Mouse (Mus musculus) limb, embryonic 11.5 days (tissue): ENCODE measurements around the gene Mmp17. TPM values are rescaled to one million over a fixed set of nuclear protein-coding genes. Genes with fewer than 3 reads are reported as not detected.

Source experiments
- ATAC-seq: fragments of 200-750 bp; cut with Nextera tagmentation; 2 replicates; pipeline ENCODE4 v1.8.0; 2017; ENCODE audit warnings: low read depth; ENCODE audit not compliant: insufficient number of reproducible peaks, low FRiP score, low TSS enrichment
- DNase-seq: peaks from one replicate; pipeline ENCODE4 v3.0.0-alpha.2; 2015; ENCODE audit warnings: low spot score
- H3K27ac ChIP-seq: fragments of 300-500 bp; sonication (generic); replicated peaks from 2 replicates; pipeline ENCODE4 v1.5.1; 2014; ENCODE audit warnings: low read depth, mild to moderate bottlenecking, low read length
- H3K27me3 ChIP-seq: fragments of 300-500 bp; sonication (generic); 2 replicates; pipeline ENCODE4 v1.6.1; 2014; ENCODE audit warnings: mild to moderate bottlenecking, low read length, mixed read lengths; ENCODE audit not compliant: control insufficient read depth, insufficient read depth
- H3K36me3 ChIP-seq: fragments of 300-500 bp; sonication (generic); 2 replicates; pipeline ENCODE4 v1.6.1; 2014; ENCODE audit warnings: mild to moderate bottlenecking, low read length, moderate library complexity, mixed read lengths; ENCODE audit not compliant: control insufficient read depth, insufficient read depth
- H3K4me1 ChIP-seq: fragments of 300-500 bp; sonication (generic); 2 replicates; pipeline ENCODE4 v1.6.1; 2014; ENCODE audit warnings: low read length, mixed read lengths; ENCODE audit not compliant: control insufficient read depth, insufficient read depth
- H3K4me2 ChIP-seq: fragments of 300-500 bp; sonication (generic); 2 replicates; pipeline ENCODE4 v1.6.1; 2014; ENCODE audit warnings: low read depth, mild to moderate bottlenecking, moderate library complexity; ENCODE audit not compliant: severe bottlenecking
- H3K4me3 ChIP-seq: fragments of 300-500 bp; sonication (generic); 2 replicates; pipeline ENCODE4 v1.5.1; 2014; ENCODE audit warnings: low read depth, low read length
- H3K9ac ChIP-seq: fragments of 300-500 bp; sonication (generic); 2 replicates; pipeline ENCODE4 v1.6.1; 2014; ENCODE audit warnings: mild to moderate bottlenecking, low read length
- H3K9me3 ChIP-seq: fragments of 300-500 bp; sonication (generic); 2 replicates; pipeline ENCODE4 v1.6.1; 2016; ENCODE audit warnings: low read length; ENCODE audit not compliant: control insufficient read depth
- WGBS: fragments of 180-500 bp; shearing (Covaris S2); extraction: QIAGEN DNeasy Blood & Tissue Kit; methylation state at CpG from one replicate; pipeline ENCODE4 v1.1.7; 2014; 5-methylcytosine and 5-hydroxymethylcytosine counted together
- polyA plus RNA-seq: library from polyadenylated mRNA; unstranded; fragments of >200 nt; fragmentation: Nextera tagmentation; extraction: Ambion mirVana; gene quantifications from 2 replicates; pipeline ENCODE4 v1.2.1, GENCODE M21; 2014

Mmp17 gene
- polyA plus RNA-seq, 1 experiment from 2014 or later: 0.68 TPM

- 66% methylated on average over 9 of the region's 9 CpGs for WGBS
- H3K4me1 ChIP-seq: peaks cover 5% of the 10 kb centered on the region
- no peak overlapping the region for H3K27ac ChIP-seq
- no peak for DNase-seq
- no peaks in the 10 kb centered on the region for H3K9me3 ChIP-seq
- no peak overlapping the region for H3K4me2 ChIP-seq
- H3K27me3 ChIP-seq: peaks cover 29% of the 10 kb centered on the region
- H3K4me3 ChIP-seq: no peak overlapping the region
- ATAC-seq: no peak
- H3K36me3 ChIP-seq: no peaks in the 10 kb centered on the region
- no peak overlapping the region for H3K9ac ChIP-seq
Observed at GRCm38 (mm10) chr5:129580572-129580971, 3.4 kb upstream of the Mmp17 start.

GRCm38 (mm10) chr5:129581015-129581414 is 3.0 kb upstream of the Mmp17 start:
- no peak overlapping the region for H3K4me2 ChIP-seq
- no peak for ATAC-seq
- H3K27me3 ChIP-seq: peaks cover 33% of the 10 kb centered on the region
- no peak for DNase-seq
- no peaks in the 10 kb centered on the region for H3K9me3 ChIP-seq
- no peaks in the 10 kb centered on the region for H3K36me3 ChIP-seq
- peaks cover 9% of the 10 kb centered on the region for H3K4me1 ChIP-seq
- no peak overlapping the region for H3K9ac ChIP-seq
- WGBS: 66% methylated on average over 7 of the region's 7 CpGs
- no peak overlapping the region for H3K4me3 ChIP-seq
- no peak overlapping the region for H3K27ac ChIP-seq

GRCm38 (mm10) chr5:129583331-129583730 is 638 bp upstream of the Mmp17 start:
- no peak for DNase-seq
- Histone ChIP-seq H3K36me3 (no peaks in the 10 kb centered on the region), H3K4me2 (peak overlapping the region; percentile 99), H3K9me3 (no peaks in the 10 kb centered on the region), H3K27ac (no peak overlapping the region), H3K4me1 (peaks cover 9% of the 10 kb centered on the region), H3K27me3 (peaks cover 33% of the 10 kb centered on the region), H3K9ac (no peak overlapping the region; the same call in 1 of the 2 replicates), H3K4me3 (peak overlapping the region; percentile 59)
- 6% methylated on average over 12 of the region's 12 CpGs for WGBS
- no peak for ATAC-seq

- H3K27me3 ChIP-seq: peaks cover 33% of the 10 kb centered on the region
- under 1% methylated on average over 76 of the region's 76 CpGs for WGBS
- peak overlapping the region; percentile 99 for H3K4me2 ChIP-seq
- H3K4me1 ChIP-seq: peaks cover 9% of the 10 kb centered on the region
- H3K27ac ChIP-seq: no peak overlapping the region
- no peak for ATAC-seq
- H3K9ac ChIP-seq: peak overlapping the region; percentile 65
- H3K9me3 ChIP-seq: no peaks in the 10 kb centered on the region
- peak overlapping the region; percentile 59 for H3K4me3 ChIP-seq
- DNase-seq: peak; percentile 67
- no peaks in the 10 kb centered on the region for H3K36me3 ChIP-seq
Observed at GRCm38 (mm10) chr5:129584583-129585541, 893 bp downstream of the Mmp17 start.

- Histone ChIP-seq H3K9ac (peak overlapping the region; percentile 61), H3K4me3 (no peak overlapping the region), H3K4me1 (peaks cover 9% of the 10 kb centered on the region), H3K27me3 (peaks cover 33% of the 10 kb centered on the region), H3K4me2 (peak overlapping the region; percentile 99), H3K9me3 (no peaks in the 10 kb centered on the region), H3K36me3 (no peaks in the 10 kb centered on the region), H3K27ac (no peak overlapping the region)
- WGBS: 0% methylated on average over 17 of the region's 17 CpGs
- ATAC-seq (peak; percentile 55), DNase-seq (peak; percentile 95)
Observed at GRCm38 (mm10) chr5:129586016-129586415, 2.0 kb downstream of the Mmp17 start.

GRCm38 (mm10) chr5:129586471-129586870 is 2.5 kb downstream of the Mmp17 start:
- Histone ChIP-seq H3K9me3 (no peaks in the 10 kb centered on the region), H3K9ac (peak overlapping the region; percentile 61), H3K27me3 (peaks cover 33% of the 10 kb centered on the region), H3K27ac (no peak overlapping the region), H3K4me1 (peaks cover 9% of the 10 kb centered on the region), H3K4me2 (peak overlapping the region; percentile 99), H3K4me3 (no peak overlapping the region), H3K36me3 (no peaks in the 10 kb centered on the region)
- no peak for DNase-seq
- ATAC-seq: peak; percentile 5; the same call in 1 of the 2 replicates
- WGBS: 56% methylated on average over 13 of the region's 13 CpGs

GRCm38 (mm10) chr5:129590915-129591314 is 6.9 kb downstream of the Mmp17 start:
- no peak for ATAC-seq
- no peaks in the 10 kb centered on the region for H3K9me3 ChIP-seq
- WGBS: 10% methylated on average over 11 of the region's 11 CpGs
- peaks cover 1% of the 10 kb centered on the region; the same call in 1 of the 2 replicates for H3K27me3 ChIP-seq
- H3K4me2 ChIP-seq: no peak overlapping the region
- peak; percentile 38 for DNase-seq
- H3K4me3 ChIP-seq: no peak overlapping the region
- no peak overlapping the region for H3K27ac ChIP-seq
- H3K4me1 ChIP-seq: peaks cover 1% of the 10 kb centered on the region; the same call in 1 of the 2 replicates
- no peaks in the 10 kb centered on the region for H3K36me3 ChIP-seq
- H3K9ac ChIP-seq: no peak overlapping the region

GRCm38 (mm10) chr5:129594116-129595114 is 10.4 kb downstream of the Mmp17 start:
- DNase-seq (peak; percentile 94), ATAC-seq (0 out of 2 replicates have a peak, but pooled peaks have one; percentile 19)
- Histone ChIP-seq H3K4me3 (no peak overlapping the region), H3K27me3 (no peaks in the 10 kb centered on the region), H3K4me2 (no peak overlapping the region), H3K36me3 (no peaks in the 10 kb centered on the region), H3K9me3 (no peaks in the 10 kb centered on the region), H3K9ac (no peak overlapping the region), H3K4me1 (no peaks in the 10 kb centered on the region), H3K27ac (no peak overlapping the region)
- WGBS: 40% methylated on average over 19 of the region's 19 CpGs
